Mouse (Mus musculus) E14TG2a.4 (cell line): Measurements from ENCODE around the gene Arid3a.

ENCODE experiments used
- CTCF ChIP-seq: conservative IDR thresholded peaks from 2 replicates; pipeline ENCODE4 v1.5.1; 2014; ENCODE audit warnings: low read length
- NANOG ChIP-seq: IDR thresholded peaks from 2 replicates; pipeline ENCODE4 v1.6.1; 2014; ENCODE audit warnings: borderline replicate concordance, low read length, mixed read lengths
- POU5F1 ChIP-seq: IDR thresholded peaks from 2 replicates; pipeline ENCODE4 v1.6.1; 2014; ENCODE audit warnings: low read length, borderline replicate concordance

DNA sequence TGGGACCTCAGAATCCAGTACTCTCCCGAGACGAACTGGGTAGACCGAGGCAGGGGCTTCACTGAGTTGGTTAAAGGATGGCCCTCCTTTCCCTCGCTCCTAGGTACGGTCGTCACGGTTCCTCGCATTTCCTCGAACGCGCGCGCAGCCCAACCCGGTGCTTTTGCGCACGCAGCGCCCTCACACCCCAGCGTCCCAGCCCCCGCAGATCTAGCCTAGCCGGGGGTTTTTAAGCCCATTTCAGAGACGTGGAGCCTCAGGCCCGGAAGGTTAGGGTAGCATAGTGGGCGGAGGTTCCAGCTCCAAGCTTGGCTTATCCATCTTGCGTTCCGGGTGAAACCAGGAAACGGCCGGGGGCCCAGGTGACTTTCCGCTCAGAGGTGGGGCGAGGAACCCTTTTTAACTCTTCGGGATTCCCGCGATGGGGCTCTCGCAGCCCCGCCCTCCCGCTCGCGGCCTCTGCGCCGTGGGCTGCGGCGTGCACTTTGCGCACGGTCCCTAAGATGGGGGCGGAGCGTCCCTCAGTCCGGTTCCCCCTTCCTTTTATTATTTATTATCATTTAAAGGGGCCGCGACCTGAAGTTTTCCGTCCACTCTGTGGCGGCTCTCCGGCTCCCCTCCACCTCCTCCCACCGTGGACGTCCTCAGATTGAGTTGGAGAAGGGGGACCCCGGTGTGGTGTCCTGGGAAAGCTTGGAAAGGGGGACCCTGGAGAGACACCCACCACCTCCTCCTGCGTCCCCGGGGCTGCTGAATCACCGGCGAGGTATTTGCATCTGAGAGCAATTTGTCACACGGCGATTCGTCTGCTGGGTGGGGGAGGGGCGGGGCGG is at the start of gene Arid3a:
- no peak for TF ChIP-seq CTCF
- TF ChIP-seq POU5F1 = no peak
- TF ChIP-seq NANOG = no peak
